Mouse (Mus musculus): ENCODE measurements around the gene Pbld1. TPM values are rescaled to one million over a fixed set of nuclear protein-coding genes. Genes with fewer than 3 reads are reported as not detected.

The Pbld1 gene
- polyA plus RNA-seq, 1 experiment from 2014 or later, result 1.7 TPM

GRCm38 (mm10) chr10:63113027-63113604 lies 53.2 kb downstream of the Pbld1 start:
- 0 out of 2 replicates have a peak, but pooled peaks have one; percentile 30 for ATAC-seq

DNA sequence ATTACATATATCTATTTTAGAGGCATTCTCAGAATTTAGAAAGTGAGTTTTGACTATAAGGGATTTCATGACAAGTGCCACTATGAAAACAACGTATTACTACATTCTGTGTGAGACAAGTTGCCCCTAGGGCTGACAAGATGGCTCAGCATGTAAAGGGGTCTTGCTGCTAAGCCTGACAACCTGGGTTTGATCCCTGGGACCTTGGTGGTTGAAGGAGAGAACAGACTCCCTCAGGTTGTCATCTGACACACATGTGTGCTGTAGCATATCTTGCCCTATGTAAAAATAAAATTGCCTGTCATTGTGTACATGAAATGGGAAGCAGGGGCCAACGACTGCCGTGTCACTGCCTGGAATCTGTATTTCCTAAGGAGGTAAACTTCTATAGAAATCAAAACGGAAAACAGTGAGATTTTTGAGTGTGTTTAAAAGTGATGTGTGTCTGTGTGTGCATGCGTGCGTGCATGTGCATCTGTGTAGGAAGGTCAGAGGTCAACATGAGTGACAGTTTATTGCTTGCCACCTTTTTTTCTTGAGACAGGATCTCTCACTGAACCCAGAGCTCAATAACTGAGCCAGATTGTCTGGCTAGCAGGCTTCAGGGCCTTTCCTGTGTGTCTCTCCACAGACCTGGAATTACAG lies 53.9 kb downstream of the Pbld1 start:
- no peak overlapping the region for H3K4me3 ChIP-seq
- no peak for ATAC-seq
- 88% methylated on average over 6 of the region's 6 CpGs for WGBS

More at GRCm38 (mm10) chr10:63113027-63113604, 53.2 kb downstream of the Pbld1 start:
- Histone ChIP-seq H3K9me3 (replicated peaks) (no peaks in the 10 kb centered on the region), H3K36me3 (ENCODE audit: poor library complexity, severe bottlenecking) (no peaks in the 10 kb centered on the region), H3K4me1 (no peaks in the 10 kb centered on the region), H3K27me3 (no peaks in the 10 kb centered on the region), H3K27ac (no peak overlapping the region), H3K4me3 (no peak overlapping the region), H3K9ac (no peak overlapping the region), H3K4me2 (no peak overlapping the region)
- WGBS, result 51% methylated on average over 5 of the region's 5 CpGs

GRCm38 (mm10) chr10:63115881-63116280 lies 55.9 kb downstream of the Pbld1 start:
- 88% methylated on average over 15 of the region's 15 CpGs for WGBS
- no peak overlapping the region for H3K27ac ChIP-seq
- H3K27me3 ChIP-seq, result no peaks in the 10 kb centered on the region
- no peak for ATAC-seq
- H3K9me3 ChIP-seq (replicated peaks), result no peaks in the 10 kb centered on the region
- H3K4me2 ChIP-seq, result no peak overlapping the region
- no peak overlapping the region for H3K4me3 ChIP-seq
- no peaks in the 10 kb centered on the region for H3K36me3 ChIP-seq (ENCODE audit: poor library complexity, severe bottlenecking)
- no peak overlapping the region for H3K9ac ChIP-seq
- H3K4me1 ChIP-seq, result no peaks in the 10 kb centered on the region

More for the DNA sequence above, 53.9 kb downstream of the Pbld1 start:
- Histone ChIP-seq H3K27me3 (no peaks in the 10 kb centered on the region), H3K9me3 (replicated peaks) (no peaks in the 10 kb centered on the region), H3K36me3 (ENCODE audit: poor library complexity, severe bottlenecking) (no peaks in the 10 kb centered on the region), H3K27ac (no peak overlapping the region), H3K4me1 (no peaks in the 10 kb centered on the region), H3K9ac (no peak overlapping the region), H3K4me2 (no peak overlapping the region)

DNA sequence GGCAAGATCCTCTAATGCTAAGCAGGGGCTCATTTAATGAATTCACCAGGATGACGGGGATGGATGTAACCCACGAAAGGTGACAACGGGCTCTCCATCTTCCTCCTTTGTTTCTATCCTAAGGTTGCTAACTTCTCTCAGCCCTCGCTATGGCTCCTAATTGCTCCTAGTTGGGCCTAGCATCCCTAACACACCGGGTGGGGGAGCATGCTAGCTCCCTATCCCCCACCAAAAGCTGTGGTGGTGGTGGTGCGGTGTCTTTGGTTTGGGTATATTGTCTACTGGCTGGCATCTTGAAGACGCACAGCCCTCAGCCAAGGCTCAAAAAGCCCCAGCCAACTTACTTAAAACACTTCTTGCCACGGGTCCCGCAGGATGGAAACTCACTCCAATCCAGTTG lies 56.4 kb downstream of the Pbld1 start:
- no peak for ATAC-seq
- Histone ChIP-seq H3K27ac (no peak overlapping the region), H3K4me3 (no peak overlapping the region), H3K4me1 (no peaks in the 10 kb centered on the region), H3K9ac (no peak overlapping the region), H3K36me3 (ENCODE audit: poor library complexity, severe bottlenecking) (no peaks in the 10 kb centered on the region), H3K4me2 (no peak overlapping the region), H3K27me3 (no peaks in the 10 kb centered on the region), H3K9me3 (replicated peaks) (no peaks in the 10 kb centered on the region)
- 96% methylated on average over 9 of the region's 9 CpGs for WGBS

DNA sequence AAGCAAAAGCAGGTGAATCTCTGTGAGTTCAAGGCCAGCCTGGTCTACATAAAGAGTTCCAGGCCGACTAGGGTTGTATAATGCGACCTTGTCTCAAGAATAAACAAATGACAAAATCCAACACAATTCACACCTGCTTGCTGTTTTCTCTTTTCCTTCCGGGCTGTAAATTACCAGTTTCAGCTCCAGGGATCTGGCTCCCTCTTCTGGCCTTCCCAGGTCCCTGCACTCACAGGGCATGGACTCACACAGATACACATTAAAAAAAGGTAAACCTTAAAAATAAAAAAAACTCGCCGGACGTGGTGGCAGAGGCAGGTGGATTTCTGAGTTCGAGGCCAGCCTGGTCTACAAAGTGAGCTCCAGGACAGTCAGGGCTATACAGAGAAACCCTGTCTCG lies 57.6 kb downstream of the Pbld1 start:
- H3K9ac ChIP-seq, result no peak overlapping the region
- ATAC-seq, result no peak
- no peaks in the 10 kb centered on the region for H3K9me3 ChIP-seq (replicated peaks)
- 93% methylated on average over 8 of the region's 8 CpGs for WGBS
- H3K27ac ChIP-seq, result no peak overlapping the region
- H3K4me3 ChIP-seq, result no peak overlapping the region
- no peaks in the 10 kb centered on the region for H3K4me1 ChIP-seq
- H3K27me3 ChIP-seq, result no peaks in the 10 kb centered on the region
- H3K36me3 ChIP-seq (ENCODE audit: poor library complexity, severe bottlenecking), result no peaks in the 10 kb centered on the region
- no peak overlapping the region for H3K4me2 ChIP-seq

GRCm38 (mm10) chr10:63119916-63120315 lies 60.0 kb downstream of the Pbld1 start:
- no peaks in the 10 kb centered on the region for H3K9me3 ChIP-seq (replicated peaks)
- WGBS, result 84% methylated on average over 14 of the region's 14 CpGs
- no peaks in the 10 kb centered on the region for H3K27me3 ChIP-seq
- no peak overlapping the region for H3K4me2 ChIP-seq
- H3K9ac ChIP-seq, result no peak overlapping the region
- no peak overlapping the region for H3K27ac ChIP-seq
- ATAC-seq, result no peak
- H3K4me1 ChIP-seq, result no peaks in the 10 kb centered on the region
- H3K36me3 ChIP-seq (ENCODE audit: poor library complexity, severe bottlenecking), result no peaks in the 10 kb centered on the region
- no peak overlapping the region for H3K4me3 ChIP-seq

DNA sequence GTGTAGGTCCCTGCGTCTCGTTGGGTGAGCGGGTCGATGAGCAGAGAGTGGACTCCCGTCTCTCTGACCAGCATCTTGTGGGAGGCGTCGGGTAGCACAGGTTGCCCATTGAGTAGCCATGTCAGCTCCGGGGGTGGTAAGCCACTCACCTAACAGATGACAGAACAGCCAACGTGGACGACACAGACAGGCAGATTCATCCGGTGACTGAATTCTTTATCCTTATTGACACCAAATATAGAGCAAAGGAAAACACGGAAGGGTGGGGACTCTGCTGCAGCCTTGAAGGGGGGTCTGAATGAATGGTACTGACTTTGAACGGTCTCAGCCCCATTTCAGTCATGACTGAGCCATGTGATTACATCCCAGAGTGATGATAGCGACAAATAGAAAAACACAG lies 62.0 kb downstream of the Pbld1 start:
- H3K4me2 ChIP-seq, result no peak overlapping the region
- H3K27ac ChIP-seq, result no peak overlapping the region
- no peak overlapping the region for H3K4me3 ChIP-seq
- no peak for ATAC-seq
- no peaks in the 10 kb centered on the region for H3K27me3 ChIP-seq
- WGBS, result 85% methylated on average over 14 of the region's 14 CpGs
- no peaks in the 10 kb centered on the region for H3K4me1 ChIP-seq
- no peak overlapping the region for H3K9ac ChIP-seq
- H3K36me3 ChIP-seq (ENCODE audit: poor library complexity, severe bottlenecking), result no peaks in the 10 kb centered on the region
- no peaks in the 10 kb centered on the region for H3K9me3 ChIP-seq (replicated peaks)

GRCm38 (mm10) chr10:63122516-63122915 lies 62.6 kb downstream of the Pbld1 start:
- 32% methylated on average over 8 of the region's 8 CpGs for WGBS
- H3K27me3 ChIP-seq, result no peaks in the 10 kb centered on the region
- no peak overlapping the region for H3K4me3 ChIP-seq
- H3K36me3 ChIP-seq (ENCODE audit: poor library complexity, severe bottlenecking), result no peaks in the 10 kb centered on the region
- H3K4me1 ChIP-seq, result no peaks in the 10 kb centered on the region
- no peaks in the 10 kb centered on the region for H3K9me3 ChIP-seq (replicated peaks)
- H3K9ac ChIP-seq, result no peak overlapping the region
- peak; percentile 81 for ATAC-seq
- no peak overlapping the region for H3K27ac ChIP-seq
- H3K4me2 ChIP-seq, result no peak overlapping the region

DNA sequence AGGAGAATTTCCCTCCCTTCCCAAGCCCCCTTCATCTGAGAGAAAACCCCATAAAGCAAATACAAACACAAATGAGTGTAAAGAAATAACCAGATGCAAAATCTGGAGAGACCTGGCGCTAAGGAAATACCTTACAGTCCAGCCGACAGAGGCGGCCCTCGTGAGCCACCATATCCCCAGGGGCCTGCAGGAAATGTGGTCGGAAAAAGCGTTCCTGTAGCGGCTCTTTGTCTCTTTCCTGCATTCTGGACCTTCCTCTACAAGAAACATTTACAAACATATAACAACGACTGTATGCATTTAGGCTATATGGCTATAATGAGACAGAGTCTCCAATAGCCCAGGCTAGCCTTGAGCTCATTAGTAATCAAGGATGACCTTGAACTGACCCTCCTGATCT lies 63.2 kb downstream of the Pbld1 start:
- 84% methylated on average over 8 of the region's 8 CpGs for WGBS
- Histone ChIP-seq H3K9me3 (replicated peaks) (no peaks in the 10 kb centered on the region), H3K27me3 (no peaks in the 10 kb centered on the region), H3K9ac (no peak overlapping the region), H3K4me2 (no peak overlapping the region), H3K4me3 (no peak overlapping the region), H3K4me1 (no peaks in the 10 kb centered on the region), H3K27ac (no peak overlapping the region), H3K36me3 (ENCODE audit: poor library complexity, severe bottlenecking) (no peaks in the 10 kb centered on the region)
- ATAC-seq, result no peak

- Histone ChIP-seq H3K4me2 (no peak overlapping the region), H3K27me3 (no peaks in the 10 kb centered on the region), H3K9ac (no peak overlapping the region), H3K36me3 (ENCODE audit: poor library complexity, severe bottlenecking) (no peaks in the 10 kb centered on the region), H3K27ac (no peak overlapping the region), H3K4me1 (no peaks in the 10 kb centered on the region), H3K4me3 (no peak overlapping the region), H3K9me3 (replicated peaks) (no peaks in the 10 kb centered on the region)
- WGBS, result 92% methylated on average over 10 of the region's 10 CpGs
- ATAC-seq, result no peak
Observed at GRCm38 (mm10) chr10:63124016-63124415, 64.1 kb downstream of the Pbld1 start.

DNA sequence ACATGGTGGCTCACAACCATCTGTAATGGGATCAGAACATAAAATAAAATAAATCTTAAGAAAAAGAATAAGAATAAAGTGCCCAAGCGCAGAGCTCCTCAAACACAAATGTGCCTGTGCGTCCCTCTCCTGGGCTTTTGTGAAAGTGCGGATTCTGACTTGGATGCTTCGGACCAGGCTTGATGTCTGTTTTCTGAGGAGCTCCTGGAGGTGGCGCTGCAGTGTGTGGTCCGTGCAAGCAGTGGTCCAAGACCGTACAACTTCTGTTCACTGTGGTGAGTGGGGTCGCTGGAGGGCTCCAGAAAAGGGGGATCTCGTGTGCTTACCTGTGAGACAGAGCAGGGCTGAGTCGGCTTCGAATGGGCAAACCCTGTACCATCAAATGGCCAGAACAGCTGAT lies 65.4 kb downstream of the Pbld1 start:
- Histone ChIP-seq H3K4me1 (no peaks in the 10 kb centered on the region), H3K4me3 (no peak overlapping the region), H3K27me3 (no peaks in the 10 kb centered on the region), H3K4me2 (no peak overlapping the region), H3K9ac (no peak overlapping the region), H3K36me3 (ENCODE audit: poor library complexity, severe bottlenecking) (no peaks in the 10 kb centered on the region), H3K27ac (no peak overlapping the region), H3K9me3 (replicated peaks) (no peaks in the 10 kb centered on the region)
- no peak for ATAC-seq
- WGBS, result 29% methylated on average over 11 of the region's 11 CpGs

DNA sequence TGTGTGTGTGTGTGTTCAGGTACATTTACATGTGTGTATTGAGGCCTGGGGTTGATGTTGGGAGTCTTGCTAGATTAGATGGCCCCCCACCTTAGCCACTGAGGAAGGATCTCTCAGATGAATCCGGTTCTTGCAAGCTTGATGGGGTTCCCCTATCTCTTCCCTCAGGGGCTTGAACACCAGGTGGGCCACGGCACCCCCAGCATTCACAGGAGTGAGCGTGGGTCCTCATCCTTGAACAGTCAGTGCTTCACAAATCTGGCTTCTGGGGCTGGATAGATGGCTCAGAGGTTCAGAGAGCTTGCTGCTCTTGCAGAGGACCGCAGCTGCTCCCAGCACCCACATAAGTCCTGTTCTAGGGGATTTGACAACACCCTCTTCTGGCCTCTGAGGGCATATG lies 66.2 kb downstream of the Pbld1 start:
- ATAC-seq, result no peak
- no peaks in the 10 kb centered on the region for H3K36me3 ChIP-seq (ENCODE audit: poor library complexity, severe bottlenecking)
- H3K4me1 ChIP-seq, result no peaks in the 10 kb centered on the region
- 85% methylated on average over 4 of the region's 4 CpGs for WGBS
- no peak overlapping the region for H3K27ac ChIP-seq
- no peaks in the 10 kb centered on the region for H3K9me3 ChIP-seq (replicated peaks)
- H3K4me2 ChIP-seq, result no peak overlapping the region
- no peak overlapping the region for H3K4me3 ChIP-seq
- H3K9ac ChIP-seq, result no peak overlapping the region
- no peaks in the 10 kb centered on the region for H3K27me3 ChIP-seq

- H3K4me1 ChIP-seq, result no peaks in the 10 kb centered on the region
- no peak overlapping the region for H3K9ac ChIP-seq
- H3K4me2 ChIP-seq, result no peak overlapping the region
- no peak overlapping the region for H3K4me3 ChIP-seq
- H3K27me3 ChIP-seq, result no peaks in the 10 kb centered on the region
- 92% methylated on average over 6 of the region's 6 CpGs for WGBS
- no peaks in the 10 kb centered on the region for H3K9me3 ChIP-seq (replicated peaks)
- no peak for ATAC-seq
- no peaks in the 10 kb centered on the region for H3K36me3 ChIP-seq (ENCODE audit: poor library complexity, severe bottlenecking)
- no peak overlapping the region for H3K27ac ChIP-seq
Observed at GRCm38 (mm10) chr10:63127156-63127555, 67.2 kb downstream of the Pbld1 start.
